Mouse (Mus musculus): Measurements from ENCODE around the gene Lrrc43.

- TF ChIP-seq EP300 (IDR thresholded peaks at IDR 0.05; ENCODE audit: low read depth), result no peak
- no peak for TF ChIP-seq CTCF (IDR thresholded peaks at IDR 0.05; ENCODE audit: low read depth)
Observed at GRCm38 (mm10) chr5:123555693-123556092, 66.6 kb downstream of the Lrrc43 start.
